Mouse (Mus musculus) G1E (cell line): ENCODE results near the gene Ttc29. TPM values are rescaled to one million over a fixed set of nuclear protein-coding genes. Genes with fewer than 3 reads are reported as not detected.

Source experiments
- ATAC-seq: 2 replicates; pipeline ENCODE4 v1.8.0; 2016; ENCODE audit warnings: mild to moderate bottlenecking; ENCODE audit not compliant: insufficient number of reproducible peaks, poor library complexity, low FRiP score, severe bottlenecking; ENCODE audit errors: extremely low read depth
- DNase-seq: peaks from one replicate; pipeline ENCODE4 v3.0.0; 2012; ENCODE audit warnings: low spot score
- H3K27me3 ChIP-seq: 2 replicates; pipeline ENCODE4 v1.6.1; 2012; ENCODE audit warnings: mild to moderate bottlenecking, low read length, inconsistent platforms; ENCODE audit not compliant: insufficient read depth
- H3K36me3 ChIP-seq: replicated peaks from 2 replicates; pipeline ENCODE3; 2012; ENCODE audit warnings: mild to moderate bottlenecking, inconsistent platforms
- H3K4me1 ChIP-seq: 2 replicates; pipeline ENCODE4 v1.6.1; 2012; ENCODE audit warnings: low read depth, low read length, inconsistent platforms, mixed read lengths; ENCODE audit not compliant: insufficient read depth
- H3K4me3 ChIP-seq: 2 replicates; pipeline ENCODE4 v1.5.1; 2012; ENCODE audit warnings: low read depth, mild to moderate bottlenecking, inconsistent platforms, low read length, moderate library complexity, mixed read lengths
- H3K9me3 ChIP-seq: replicated peaks from 2 replicates; pipeline ENCODE4 v1.6.1; 2012; ENCODE audit warnings: inconsistent platforms
- CTCF ChIP-seq: IDR thresholded peaks from 2 replicates; pipeline ENCODE4 v1.5.1; 2012; ENCODE audit warnings: low read depth, low read length, inconsistent platforms, mixed read lengths
- GATA1 ChIP-seq: IDR thresholded peaks from 2 replicates; pipeline ENCODE4 v1.6.1; 2012; ENCODE audit warnings: borderline replicate concordance, low read length, inconsistent platforms, mixed read lengths
- GATA2 ChIP-seq: IDR thresholded peaks from 2 replicates; pipeline ENCODE4 v1.6.1; 2012; ENCODE audit warnings: low read depth, low read length, inconsistent platforms, borderline replicate concordance
- POLR2AphosphoS5 ChIP-seq: IDR thresholded peaks from 2 replicates; pipeline ENCODE4 v1.6.1; 2012; ENCODE audit warnings: low read depth, low read length, inconsistent platforms; ENCODE audit not compliant: insufficient replicate concordance
- TAL1 ChIP-seq: conservative IDR thresholded peaks from 2 replicates; pipeline ENCODE4 v1.6.1; 2012; ENCODE audit warnings: low read depth, low read length, inconsistent platforms, mixed read lengths
- polyA plus RNA-seq: library from polyadenylated mRNA; stranded (reverse); fragments of >175 nt; gene quantifications from 2 replicates; pipeline ENCODE4 v1.2.3, GENCODE M21; 2012
- total RNA-seq, 2 experiments: library from RNA; stranded (forward) in 1 of 2; stranded (reverse) in 1 of 2; fragments of 200-1000 nt in 1 of 2; fragments of >200 nt in 1 of 2; fragmentation: Nextera tagmentation in 1 of 2; gene quantifications; 2 replicates each; pipeline ENCODE4 v1.2.3; 2014 to 2017

Gene Ttc29
- total and polyA plus RNA-seq, 3 experiments, result 0.38 to 2.8 (median 1.2) TPM

GRCm38 (mm10) chr8:78251115-78251514 lies 38.0 kb downstream of the Ttc29 start:
- no peaks in the 10 kb centered on the region for H3K36me3 ChIP-seq
- no peak for DNase-seq
- ATAC-seq, result no peak
- no peaks in the 10 kb centered on the region for H3K9me3 ChIP-seq
- H3K4me1 ChIP-seq, result peaks cover 6% of the 10 kb centered on the region; the same call in 1 of the 2 replicates
- no peak overlapping the region for H3K4me3 ChIP-seq
- H3K27me3 ChIP-seq, result peaks cover 7% of the 10 kb centered on the region; the same call in 1 of the 2 replicates
- TF ChIP-seq GATA1, result no peak
- TF ChIP-seq GATA2, result no peak
- TF ChIP-seq POLR2AphosphoS5, result no peak
- no peak for TF ChIP-seq TAL1
- no peak for TF ChIP-seq CTCF

- H3K4me1 ChIP-seq, result peaks cover 16% of the 10 kb centered on the region
- H3K36me3 ChIP-seq, result no peaks in the 10 kb centered on the region
- H3K27me3 ChIP-seq, result peaks cover 13% of the 10 kb centered on the region
- DNase-seq (no peak), ATAC-seq (no peak)
- TF ChIP-seq POLR2AphosphoS5, result no peak
- no peak for TF ChIP-seq GATA2
- TF ChIP-seq TAL1, result no peak
- no peak for TF ChIP-seq GATA1
- no peak for TF ChIP-seq CTCF
- no peak overlapping the region for H3K4me3 ChIP-seq
- no peaks in the 10 kb centered on the region for H3K9me3 ChIP-seq
Observed at GRCm38 (mm10) chr8:78254374-78254773, 41.3 kb downstream of the Ttc29 start.

GRCm38 (mm10) chr8:78255011-78255410 lies 41.9 kb downstream of the Ttc29 start:
- H3K4me1 ChIP-seq, result peaks cover 16% of the 10 kb centered on the region
- TF ChIP-seq CTCF, result no peak
- no peak for TF ChIP-seq GATA1
- TF ChIP-seq TAL1, result no peak
- no peak for TF ChIP-seq GATA2
- TF ChIP-seq POLR2AphosphoS5, result no peak
- no peaks in the 10 kb centered on the region for H3K9me3 ChIP-seq
- no peak overlapping the region for H3K4me3 ChIP-seq
- no peaks in the 10 kb centered on the region for H3K36me3 ChIP-seq
- DNase-seq (no peak), ATAC-seq (no peak)
- peaks cover 13% of the 10 kb centered on the region for H3K27me3 ChIP-seq

GRCm38 (mm10) chr8:78265506-78265905 lies 52.4 kb downstream of the Ttc29 start:
- TF ChIP-seq GATA2 (no peak), POLR2AphosphoS5 (no peak), CTCF (no peak), TAL1 (no peak), GATA1 (no peak)
- Histone ChIP-seq H3K9me3 (no peaks in the 10 kb centered on the region), H3K36me3 (no peaks in the 10 kb centered on the region), H3K4me1 (peaks cover 4% of the 10 kb centered on the region), H3K27me3 (peaks cover 31% of the 10 kb centered on the region), H3K4me3 (no peak overlapping the region)
- ATAC-seq (no peak), DNase-seq (no peak)

GRCm38 (mm10) chr8:78266231-78266630 lies 53.1 kb downstream of the Ttc29 start:
- TF ChIP-seq CTCF (no peak), GATA2 (no peak), TAL1 (no peak), GATA1 (no peak), POLR2AphosphoS5 (no peak)
- H3K4me3 ChIP-seq, result no peak overlapping the region
- no peak for ATAC-seq
- peaks cover 31% of the 10 kb centered on the region for H3K27me3 ChIP-seq
- no peaks in the 10 kb centered on the region for H3K36me3 ChIP-seq
- no peak for DNase-seq
- H3K4me1 ChIP-seq, result peaks cover 4% of the 10 kb centered on the region
- H3K9me3 ChIP-seq, result no peaks in the 10 kb centered on the region

GRCm38 (mm10) chr8:78267894-78268411 lies 54.9 kb downstream of the Ttc29 start:
- Histone ChIP-seq H3K27me3 (peaks cover 30% of the 10 kb centered on the region), H3K36me3 (no peaks in the 10 kb centered on the region), H3K9me3 (no peaks in the 10 kb centered on the region), H3K4me1 (peaks cover 4% of the 10 kb centered on the region), H3K4me3 (no peak overlapping the region)
- TF ChIP-seq GATA1 (no peak), CTCF (no peak), POLR2AphosphoS5 (no peak), GATA2 (no peak), TAL1 (no peak)
- no peak for DNase-seq
- ATAC-seq, result no peak
